Mouse (Mus musculus) cerebellum, postnatal 10 days (tissue): ENCODE results near the gene Ubl7.
A peak's percentile ranks its signal among the peaks of the same experiment; 100 is the strongest.

ENCODE experiments used
- DNase-seq, 2 experiments: peaks; one replicate each; pipeline ENCODE4 v3.0.0; 2021; ENCODE audit warnings: mixed read lengths in 2 of 2

Ubl7 gene

DNA sequence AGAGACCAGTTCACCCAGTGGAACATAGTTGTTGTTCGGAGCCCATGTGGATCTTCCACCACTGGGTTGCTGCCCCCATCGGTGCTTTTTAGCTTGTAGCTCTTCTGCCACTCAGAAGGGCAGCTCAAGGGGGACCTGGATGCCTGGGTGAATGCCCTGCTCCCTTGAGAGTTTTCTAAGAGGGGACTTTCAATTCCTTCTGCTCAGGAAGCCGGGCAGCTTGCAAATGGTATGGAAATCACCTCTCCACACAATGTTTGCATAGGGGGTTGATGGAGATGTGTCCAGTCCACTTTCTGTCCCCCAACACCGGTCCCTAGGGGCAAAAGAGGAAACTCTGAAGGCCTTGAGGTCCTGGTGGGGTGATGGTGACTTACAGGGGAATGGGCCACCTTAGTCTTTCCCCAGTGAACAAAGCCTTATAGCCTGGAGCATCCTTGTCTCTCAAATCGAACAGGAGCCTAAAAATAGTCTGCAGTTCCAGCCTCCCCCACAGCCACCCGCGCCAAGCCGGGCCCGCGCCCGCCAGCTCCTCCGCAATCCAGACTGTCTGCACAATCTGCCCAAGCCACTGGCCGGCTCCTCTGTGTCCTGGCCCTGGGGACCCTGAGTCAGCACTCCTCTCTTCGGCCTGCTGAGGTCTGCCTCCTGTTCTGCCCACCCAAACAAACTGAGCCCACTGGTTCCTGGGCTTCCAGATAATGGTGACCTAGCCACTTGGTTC is 56.6 kb downstream of the Ubl7 start:
- DNase-seq, result peak; percentile 90 to 91

GRCm38 (mm10) chr9:57968166-57968771 is 57.5 kb downstream of the Ubl7 start:
- no peak for DNase-seq

DNA sequence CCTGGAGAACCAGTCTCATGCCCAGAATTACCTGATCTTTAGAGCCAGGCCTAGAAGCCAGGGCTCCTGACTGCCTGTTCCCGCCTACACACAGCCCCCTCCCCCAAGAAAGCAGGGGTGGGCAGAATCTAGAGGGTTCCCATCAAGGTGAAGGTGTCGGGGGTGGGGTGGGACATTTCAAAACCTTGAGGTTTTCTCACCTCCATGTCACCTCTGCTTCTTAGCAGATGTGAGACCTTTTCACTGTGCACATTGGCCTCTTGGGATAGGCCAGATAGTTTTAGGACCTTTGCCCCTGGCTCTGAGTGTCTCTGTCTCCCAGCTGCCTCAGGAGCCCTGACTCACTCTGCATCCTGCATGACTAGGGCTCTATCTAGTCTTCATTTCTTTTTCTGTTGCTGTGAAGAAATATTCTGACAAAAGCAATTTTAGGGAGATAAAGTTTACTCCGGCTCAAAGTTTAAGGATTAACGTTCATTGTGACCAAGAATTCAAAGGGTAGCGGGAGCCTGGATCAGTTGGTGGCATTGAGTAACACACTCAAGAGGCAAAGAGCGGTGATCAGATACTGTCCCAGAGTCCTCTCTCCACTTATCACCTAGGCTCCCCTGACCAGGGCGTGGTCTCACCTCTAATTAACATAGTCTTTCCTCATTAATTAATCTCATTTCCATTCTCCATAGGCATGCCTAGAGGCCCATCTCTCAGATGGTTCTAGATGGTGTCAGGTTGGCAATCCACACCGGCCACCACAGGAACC is 58.2 kb downstream of the Ubl7 start:
- no peak for DNase-seq

- DNase-seq, result no peak
These were observed 59.1 kb downstream of the Ubl7 start for GRCm38 (mm10) chr9:57969736-57970495.

DNA sequence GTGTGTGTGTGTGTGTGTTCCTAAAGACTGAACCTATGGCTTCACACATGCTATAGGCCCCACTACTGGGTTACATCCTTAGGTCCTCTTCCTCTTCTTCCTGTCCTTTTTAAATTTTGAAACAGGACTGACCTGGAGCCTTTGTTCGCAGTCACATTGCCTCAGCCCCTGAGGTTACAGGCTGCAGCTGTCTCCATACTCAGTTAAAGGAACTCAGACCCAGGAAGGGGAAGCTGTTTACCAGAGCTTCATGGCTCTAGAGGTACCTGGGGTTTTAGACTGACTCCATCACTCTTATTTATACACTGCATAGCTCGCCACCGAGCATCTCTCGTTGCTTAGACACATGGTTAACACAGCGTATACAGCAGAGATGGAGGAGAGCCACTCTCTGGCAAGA is 60.6 kb downstream of the Ubl7 start:
- no peak for DNase-seq

- DNase-seq, result no peak
These were observed 61.4 kb downstream of the Ubl7 start for GRCm38 (mm10) chr9:57972141-57972591.

- no peak for DNase-seq
These were observed 62.1 kb downstream of the Ubl7 start for GRCm38 (mm10) chr9:57972776-57973439.

DNA sequence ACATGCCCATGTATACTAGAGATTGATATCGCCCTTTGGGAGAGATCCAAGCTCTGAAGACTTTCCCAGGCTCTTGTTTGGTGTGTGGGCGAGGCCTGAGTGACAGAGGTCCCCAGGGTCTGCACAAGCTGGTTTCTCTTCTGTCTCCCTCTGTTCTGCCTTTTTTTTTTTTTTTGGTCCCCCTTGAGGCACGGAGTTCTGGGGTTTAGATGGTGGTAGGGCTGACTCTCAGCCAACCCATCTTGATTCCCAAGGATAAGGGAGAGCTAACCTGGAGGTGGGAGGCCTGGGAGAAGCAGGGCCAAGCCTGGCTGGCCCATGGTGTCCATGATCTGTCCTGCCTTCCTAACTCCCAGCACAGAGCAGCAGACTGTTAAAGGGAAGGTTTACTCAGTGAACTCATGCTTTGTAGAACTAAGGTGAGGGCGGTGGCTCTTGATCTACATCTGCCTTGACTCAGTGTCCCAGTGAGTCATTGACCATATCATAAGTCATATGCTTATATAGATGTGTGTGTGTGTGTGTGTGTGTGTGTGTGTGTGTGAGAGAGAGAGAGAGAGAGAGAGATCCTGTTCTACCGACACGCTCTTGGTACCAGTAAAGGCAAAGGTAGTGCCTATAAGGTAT is 62.8 kb downstream of the Ubl7 start:
- DNase-seq, result no peak

GRCm38 (mm10) chr9:57974221-57974620 is 63.4 kb downstream of the Ubl7 start:
- DNase-seq, result no peak

DNA sequence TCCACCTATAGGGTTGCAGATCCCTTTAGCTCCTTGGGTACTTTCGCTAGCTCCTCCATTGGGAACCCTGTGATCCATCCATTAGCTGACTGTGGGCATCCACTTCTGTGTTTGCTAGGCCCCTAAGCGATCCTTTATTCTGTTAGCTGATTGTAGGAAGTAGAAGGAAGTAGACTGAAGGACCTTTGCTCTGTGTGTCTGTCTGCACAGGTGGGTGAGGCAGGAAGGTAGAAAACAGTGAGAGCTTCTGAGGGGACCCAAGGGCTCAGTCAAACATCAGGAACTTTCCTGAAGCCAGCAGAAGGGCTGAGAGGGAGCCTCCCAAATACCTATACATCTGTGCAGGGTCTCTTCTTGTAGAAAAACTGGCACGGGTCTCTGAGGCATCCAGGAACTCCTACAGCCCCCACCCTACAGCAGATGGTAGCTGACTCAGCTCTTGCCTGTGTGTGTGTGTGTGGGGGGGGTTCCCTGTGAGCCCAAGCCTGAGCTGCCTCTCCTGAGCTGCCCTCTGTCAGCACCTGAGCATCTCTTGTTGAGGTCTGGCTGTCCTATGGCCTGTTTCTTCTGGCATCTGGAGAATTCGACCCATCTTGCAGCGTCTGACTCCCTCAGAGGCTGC is 64.5 kb downstream of the Ubl7 start:
- DNase-seq, result no peak

DNA sequence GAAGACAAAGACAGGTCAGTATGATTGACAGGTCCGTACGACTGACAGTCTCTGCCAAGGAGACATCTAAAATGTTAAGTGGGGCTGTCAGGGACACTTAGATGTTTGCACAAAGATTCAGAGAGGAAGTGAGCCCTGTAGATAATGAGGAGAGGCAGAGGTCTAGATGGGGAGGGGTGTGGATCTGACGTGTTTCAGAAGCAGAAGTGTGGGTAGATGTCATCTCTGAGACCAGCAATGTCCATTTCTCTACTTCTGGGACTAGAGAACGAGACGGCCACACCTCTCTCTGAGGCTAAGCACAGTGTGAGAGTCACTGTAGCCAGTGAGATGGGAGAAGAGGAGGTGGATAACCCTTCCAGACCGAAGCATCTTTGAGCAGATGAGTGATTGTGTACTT is 67.2 kb downstream of the Ubl7 start:
- DNase-seq, result no peak

DNA sequence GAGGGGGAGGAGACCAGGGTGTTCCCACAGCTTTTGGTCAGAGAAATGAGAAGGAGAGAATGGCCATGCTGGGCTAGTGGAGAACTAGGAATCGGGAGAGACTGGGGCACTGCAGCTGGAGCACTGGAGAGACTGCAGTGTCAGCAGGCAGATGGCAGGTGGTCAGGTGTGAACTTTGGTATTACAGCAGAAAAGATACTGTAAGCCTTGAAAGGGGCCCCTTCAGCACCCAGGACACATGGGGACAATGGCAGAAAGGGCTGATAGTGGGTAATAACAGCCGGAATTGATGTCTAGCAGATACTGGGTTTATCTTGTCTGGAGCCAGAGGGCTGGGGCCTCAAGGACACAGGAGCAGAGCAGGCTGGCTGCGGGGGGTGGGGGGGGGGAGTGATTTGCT is 68.1 kb downstream of the Ubl7 start:
- DNase-seq, result no peak
